ENCODE assay signal across 8 mouse cellular contexts in genomic region chr14:46387357-46387671, GRCm38 (mm10). TPM values are rescaled to one million over a fixed set of nuclear protein-coding genes. Genes with fewer than 3 reads are reported as not detected.
DNase-seq lines count a peak whose midpoint lies in the region; ATAC-seq and TF ChIP-seq lines count a peak whose summit lies in the region.

No protein-coding gene starts in this region.

- DNase-seq in adrenal gland, adult 2 months = peak; percentile 84
- peak; percentile 82 to 84 for DNase-seq in heart, postnatal 36 days
- DNase-seq in thymus, postnatal 14 days = peak; percentile 34
- no peak for DNase-seq in layer of hippocampus, postnatal 36 days

- peak overlapping the region; percentile 65 for H3K9ac ChIP-seq in ES-Bruce4 (ENCODE audit: low read depth, poor library complexity, severe bottlenecking)
- H3K9ac ChIP-seq in forebrain, embryonic 13.5 days = peak overlapping the region; percentile 17; the same call in 1 of the 2 replicates
- H3K9ac ChIP-seq in limb, embryonic 12.5 days (replicated peaks) = peak overlapping the region; percentile 67
- H3K9ac ChIP-seq in midbrain, embryonic 12.5 days (replicated peaks) = 0 out of 2 replicates have a peak overlapping the region, but pooled peaks have one; percentile 11

- TF ChIP-seq POLR2A in ES-Bruce4 (IDR thresholded peaks at IDR 0.05; ENCODE audit: insufficient read depth, low read length) = no peak

- peaks cover under 1% of the 10 kb centered on the region for H3K4me1 ChIP-seq in ES-Bruce4 (ENCODE audit: control insufficient read depth, insufficient read depth, low read length)
- peaks cover 51% of the 10 kb centered on the region for H3K4me1 ChIP-seq in forebrain, embryonic 13.5 days
- peaks cover 56% of the 10 kb centered on the region for H3K4me1 ChIP-seq in limb, embryonic 12.5 days (replicated peaks)
- H3K4me1 ChIP-seq in midbrain, embryonic 12.5 days = peaks cover 41% of the 10 kb centered on the region

- no peak for TF ChIP-seq EP300 in ES-Bruce4 (IDR thresholded peaks at IDR 0.05; ENCODE audit: insufficient read depth, low read depth, low read length)

- H3K27ac ChIP-seq in ES-Bruce4 (ENCODE audit: insufficient read depth, low read length) = no peak overlapping the region
- H3K27ac ChIP-seq in forebrain, embryonic 13.5 days = no peak overlapping the region
- peak overlapping the region; percentile 91 for H3K27ac ChIP-seq in limb, embryonic 12.5 days
- no peak overlapping the region for H3K27ac ChIP-seq in midbrain, embryonic 12.5 days (replicated peaks)

- peaks cover 14% of the 10 kb centered on the region for H3K36me3 ChIP-seq in ES-Bruce4 (ENCODE audit: control insufficient read depth, insufficient read depth, low read length, poor library complexity, severe bottlenecking)
- H3K36me3 ChIP-seq in forebrain, embryonic 13.5 days (ENCODE audit: poor library complexity, severe bottlenecking) = no peaks in the 10 kb centered on the region
- peaks cover 14% of the 10 kb centered on the region for H3K36me3 ChIP-seq in limb, embryonic 12.5 days
- H3K36me3 ChIP-seq in midbrain, embryonic 12.5 days = no peaks in the 10 kb centered on the region

- TF ChIP-seq CTCF in ES-Bruce4 (IDR thresholded peaks at IDR 0.05; ENCODE audit: low read depth, low read length) = no peak

- intact Hi-C loops in heart, postnatal 36 days (cut with DNase I) = loop anchor here (2.0 to 5.0 kb wide), 7 partner anchors 85 to 730 kb away; partner anchors contain the start of gene Ddhd1

- WGBS in forebrain, embryonic 13.5 days = 0% methylated on average over 26 of the region's 27 CpGs
- WGBS in limb, embryonic 12.5 days = under 1% methylated on average over 27 of the region's 27 CpGs
- WGBS in midbrain, embryonic 12.5 days = under 1% methylated on average over 27 of the region's 27 CpGs

- ATAC-seq in forebrain, embryonic 13.5 days = peak; percentile 82
- ATAC-seq in limb, embryonic 12.5 days (ENCODE audit: insufficient number of reproducible peaks, insufficient read depth, low FRiP score, low TSS enrichment, low read depth) = peak; percentile 68
- ATAC-seq in midbrain, embryonic 12.5 days (ENCODE audit: low FRiP score, low read depth) = peak; percentile 86

- H3K4me3 ChIP-seq in ES-Bruce4 (ENCODE audit: low read depth, low read length) = peak overlapping the region; percentile 70
- peak overlapping the region; percentile 51 for H3K4me3 ChIP-seq in forebrain, embryonic 13.5 days
- H3K4me3 ChIP-seq in limb, embryonic 12.5 days (replicated peaks) = peak overlapping the region; percentile 57
- peak overlapping the region; percentile 51 for H3K4me3 ChIP-seq in midbrain, embryonic 12.5 days

- no peaks in the 10 kb centered on the region for H3K9me3 ChIP-seq in ES-Bruce4 (replicated peaks; ENCODE audit: control insufficient read depth, insufficient read depth, low read length, poor library complexity, severe bottlenecking)
- no peaks in the 10 kb centered on the region for H3K9me3 ChIP-seq in forebrain, embryonic 13.5 days (replicated peaks)
- H3K9me3 ChIP-seq in limb, embryonic 12.5 days = no peaks in the 10 kb centered on the region
- H3K9me3 ChIP-seq in midbrain, embryonic 12.5 days = no peaks in the 10 kb centered on the region

- H3K4me2 ChIP-seq in forebrain, embryonic 13.5 days = peak overlapping the region; percentile 79
- peak overlapping the region; percentile 82 for H3K4me2 ChIP-seq in limb, embryonic 12.5 days
- H3K4me2 ChIP-seq in midbrain, embryonic 12.5 days (replicated peaks) = peak overlapping the region; percentile 82

- 0 out of 2 replicates have a peak, but pooled peaks cover 4% of the 10 kb centered on the region for H3K27me3 ChIP-seq in ES-Bruce4 (ENCODE audit: control insufficient read depth, insufficient read depth, low read length, poor library complexity, severe bottlenecking)
- peaks cover 96% of the 10 kb centered on the region for H3K27me3 ChIP-seq in forebrain, embryonic 13.5 days
- H3K27me3 ChIP-seq in limb, embryonic 12.5 days = peaks cover 45% of the 10 kb centered on the region
- peaks cover 92% of the 10 kb centered on the region for H3K27me3 ChIP-seq in midbrain, embryonic 12.5 days

RNA-seq across cellular contexts. Expression of gene Bmp4, which starts 3.2 kb away (rescaled TPM):
- 22.0 and 27.9 TPM in 2 replicates for polyA plus RNA-seq in ES-Bruce4 (2011; ENCODE audit: insufficient read depth, insufficient read length, low read depth, missing spikeins)
- 10 to 100 TPM; 12.3 to 15.5 TPM for total RNA-seq in adrenal gland, adult 2 months (2021)
- 22.0 and 23.5 TPM in 2 replicates for polyA plus RNA-seq in adrenal gland, adult 2 months (2012; rRNA removed)
- 2.4 and 3.8 TPM in 2 replicates for polyA plus RNA-seq in forebrain, embryonic 13.5 days (2015; fragmentation: Nextera tagmentation; extraction: Ambion mirVana)
- 10 to 100 TPM; 13.3 to 17.8 TPM for total RNA-seq in heart, postnatal 36 days (2021)
- 35.4 and 46.7 TPM in 2 replicates for polyA plus RNA-seq in limb, embryonic 12.5 days (2016; fragmentation: Nextera tagmentation; extraction: Ambion mirVana)
- 9.0 and 12.7 TPM in 2 replicates for polyA plus RNA-seq in midbrain, embryonic 12.5 days (2016; fragmentation: Nextera tagmentation; extraction: Ambion mirVana)
- total RNA-seq in layer of hippocampus, postnatal 36 days (2021) = 1 to 10 TPM; 3.8 to 5.2 TPM

RNA-seq across cellular contexts. Expression of gene Gm15217, which starts 8.1 kb away (rescaled TPM):
- polyA plus RNA-seq in ES-Bruce4 (2011; ENCODE audit: insufficient read depth, insufficient read length, low read depth, missing spikeins) = not detected in 2 replicates
- total RNA-seq in adrenal gland, adult 2 months (2021) = not detected
- not detected in 2 replicates for polyA plus RNA-seq in adrenal gland, adult 2 months (2012; rRNA removed)
- not detected in 2 replicates for polyA plus RNA-seq in forebrain, embryonic 13.5 days (2015; fragmentation: Nextera tagmentation; extraction: Ambion mirVana)
- not detected for total RNA-seq in heart, postnatal 36 days (2021)
- polyA plus RNA-seq in limb, embryonic 12.5 days (2016; fragmentation: Nextera tagmentation; extraction: Ambion mirVana) = not detected in 2 replicates
- polyA plus RNA-seq in midbrain, embryonic 12.5 days (2016; fragmentation: Nextera tagmentation; extraction: Ambion mirVana) = not detected in 2 replicates
- total RNA-seq in layer of hippocampus, postnatal 36 days (2021) = not detected

Comparison
In these comparisons a context has a peak if more than half of its experiments do, and no peak if none do; other contexts are left out.
1. H3K9ac ChIP-seq: peak in every context shown above with its lines; median percentile 67 in limb, embryonic 12.5 days; 65 in ES-Bruce4; 17 in forebrain, embryonic 13.5 days; 11 in midbrain, embryonic 12.5 days.
2. DNase-seq: peak in adrenal gland, adult 2 months (single experiment), heart, postnatal 36 days (2 of 2) and thymus, postnatal 14 days (single experiment); none in layer of hippocampus, postnatal 36 days (0 of 2).
3. Peak in every context shown above with its lines, with median percentiles within 50 percentile points of each other: H3K4me3 ChIP-seq, ATAC-seq and H3K4me2 ChIP-seq.